Mouse (Mus musculus): Measurements from ENCODE around the gene Rilpl1.
"Not testable (repeated sequence)": the region's sequence is repeated elsewhere in the genome, so short reads cannot be mapped to it uniquely, and the experiment has no call there.

Gene Rilpl1

GRCm38 (mm10) chr5:124529191-124529651 is 2.0 kb downstream of the Rilpl1 start:
- DNase-seq (ENCODE audit: low read depth), result no peak

GRCm38 (mm10) chr5:124528791-124529190 is 2.4 kb downstream of the Rilpl1 start:
- no peak for DNase-seq (ENCODE audit: low read depth)

GRCm38 (mm10) chr5:124528351-124528750 is 2.8 kb downstream of the Rilpl1 start:
- DNase-seq (ENCODE audit: low read depth), result no peak

- DNase-seq (ENCODE audit: low read depth), result no peak
Observed at GRCm38 (mm10) chr5:124524943-124525342, 6.2 kb downstream of the Rilpl1 start.

GRCm38 (mm10) chr5:124523032-124523431 is 8.2 kb downstream of the Rilpl1 start:
- no peak for DNase-seq (ENCODE audit: low read depth)

- DNase-seq (ENCODE audit: low read depth), result no peak
Observed at GRCm38 (mm10) chr5:124521588-124521987, 9.6 kb downstream of the Rilpl1 start.

GRCm38 (mm10) chr5:124518648-124519047 is 12.5 kb downstream of the Rilpl1 start:
- no peak for DNase-seq (ENCODE audit: low read depth)

- no peak for DNase-seq (ENCODE audit: low read depth)
Observed at GRCm38 (mm10) chr5:124515789-124516188, 15.4 kb downstream of the Rilpl1 start.

GRCm38 (mm10) chr5:124510536-124511050 is 20.6 kb downstream of the Rilpl1 start:
- DNase-seq (ENCODE audit: low read depth), result no peak

GRCm38 (mm10) chr5:124509742-124510237 is 21.4 kb downstream of the Rilpl1 start:
- peak; percentile 78 for DNase-seq (ENCODE audit: low read depth)

GRCm38 (mm10) chr5:124509200-124509599 is 22.0 kb downstream of the Rilpl1 start:
- DNase-seq (ENCODE audit: low read depth), result no peak

GRCm38 (mm10) chr5:124506731-124507359 is 24.3 kb downstream of the Rilpl1 start:
- no peak for DNase-seq (ENCODE audit: low read depth)

- no peak for DNase-seq (ENCODE audit: low read depth)
Observed at GRCm38 (mm10) chr5:124505235-124505634, 26.0 kb downstream of the Rilpl1 start.

GRCm38 (mm10) chr5:124503742-124504141 is 27.4 kb downstream of the Rilpl1 start:
- DNase-seq (ENCODE audit: low read depth), result no peak

- no peak for DNase-seq (ENCODE audit: low read depth)
Observed at GRCm38 (mm10) chr5:124501541-124501940, 29.6 kb downstream of the Rilpl1 start.

- DNase-seq (ENCODE audit: low read depth), result no peak
Observed at GRCm38 (mm10) chr5:124500573-124500972, 30.6 kb downstream of the Rilpl1 start.

- DNase-seq (ENCODE audit: low read depth), result not testable (repeated sequence)
Observed at GRCm38 (mm10) chr5:124500037-124500436, 31.2 kb downstream of the Rilpl1 start.

GRCm38 (mm10) chr5:124499001-124499400 is 32.2 kb downstream of the Rilpl1 start:
- DNase-seq (ENCODE audit: low read depth), result no peak

GRCm38 (mm10) chr5:124498221-124498876 is 32.8 kb downstream of the Rilpl1 start:
- DNase-seq (ENCODE audit: low read depth), result no peak

GRCm38 (mm10) chr5:124496614-124497514 is 34.3 kb downstream of the Rilpl1 start:
- no peak for DNase-seq (ENCODE audit: low read depth)

GRCm38 (mm10) chr5:124495547-124495946 is 35.6 kb downstream of the Rilpl1 start:
- no peak for DNase-seq (ENCODE audit: low read depth)

- no peak for DNase-seq (ENCODE audit: low read depth)
Observed at GRCm38 (mm10) chr5:124493455-124493854, 37.7 kb downstream of the Rilpl1 start.

Data from fibroblast of lung, adult 2 months (primary cell).